Mouse (Mus musculus): ENCODE results near the gene Ube2e2. TPM values are rescaled to one million over a fixed set of nuclear protein-coding genes. Genes with fewer than 3 reads are reported as not detected.

The Ube2e2 gene
- polyA plus RNA-seq, 1 experiment from 2014 or later = 53.1 TPM

DNA sequence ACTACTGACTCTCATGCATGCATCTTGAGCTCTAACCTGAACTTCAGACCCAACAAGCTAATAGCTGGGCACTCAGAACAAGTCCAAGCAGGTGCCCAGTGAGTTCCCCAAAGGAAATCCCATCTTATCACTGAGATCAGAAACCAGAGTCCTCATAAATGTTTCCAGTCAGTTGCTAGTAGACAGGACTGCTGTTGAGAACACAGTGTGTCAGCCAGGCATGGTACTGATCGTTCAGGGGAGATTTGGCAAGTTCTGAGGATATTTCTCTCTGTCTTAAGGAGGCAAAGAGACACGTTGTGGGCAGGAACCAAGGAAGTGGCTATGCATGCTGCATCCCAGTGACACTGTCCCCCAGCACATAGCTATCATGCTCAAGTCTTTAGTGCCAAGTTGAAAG, 275.5 kb downstream of the Ube2e2 start:
- Histone ChIP-seq H3K4me2 (replicated peaks; ENCODE audit: low read depth, low read length) (no peak overlapping the region), H3K36me3 (ENCODE audit: control insufficient read depth, insufficient read depth, low read length) (no peaks in the 10 kb centered on the region), H3K9me3 (ENCODE audit: control insufficient read depth, low read length) (no peaks in the 10 kb centered on the region), H3K27me3 (ENCODE audit: control insufficient read depth, insufficient read depth, low read length) (no peaks in the 10 kb centered on the region), H3K27ac (ENCODE audit: low read depth, low read length) (no peak overlapping the region), H3K9ac (ENCODE audit: low read depth, low read length) (no peak overlapping the region), H3K4me1 (ENCODE audit: control insufficient read depth, insufficient read depth, low read length) (no peaks in the 10 kb centered on the region), H3K4me3 (ENCODE audit: low read length) (no peak overlapping the region)
- 64% methylated on average over 2 of the region's 2 CpGs for WGBS
- no peak for ATAC-seq (ENCODE audit: low FRiP score, low TSS enrichment)

DNA sequence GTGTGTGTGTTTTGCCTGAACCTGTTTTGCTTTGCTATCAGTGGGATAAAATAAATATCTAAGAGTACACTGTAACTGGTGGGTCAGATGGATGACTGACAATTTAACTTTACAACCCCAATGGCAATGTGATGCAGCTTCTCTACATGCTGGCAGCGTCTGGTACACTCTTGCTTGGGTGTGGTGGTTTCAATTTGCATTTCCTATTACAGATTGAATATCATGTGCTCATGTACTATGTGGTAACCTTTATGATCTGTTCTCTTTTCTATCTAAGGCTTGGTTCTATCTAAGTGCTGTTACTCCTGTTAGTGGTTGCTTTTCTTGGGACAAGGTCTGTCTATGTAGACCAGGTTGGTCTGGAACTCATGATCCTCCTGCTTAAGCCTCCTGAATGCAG, 292.1 kb downstream of the Ube2e2 start:
- WGBS = 68% methylated on average over 1 of the region's 1 CpGs
- ATAC-seq (ENCODE audit: low FRiP score, low TSS enrichment) = no peak

DNA sequence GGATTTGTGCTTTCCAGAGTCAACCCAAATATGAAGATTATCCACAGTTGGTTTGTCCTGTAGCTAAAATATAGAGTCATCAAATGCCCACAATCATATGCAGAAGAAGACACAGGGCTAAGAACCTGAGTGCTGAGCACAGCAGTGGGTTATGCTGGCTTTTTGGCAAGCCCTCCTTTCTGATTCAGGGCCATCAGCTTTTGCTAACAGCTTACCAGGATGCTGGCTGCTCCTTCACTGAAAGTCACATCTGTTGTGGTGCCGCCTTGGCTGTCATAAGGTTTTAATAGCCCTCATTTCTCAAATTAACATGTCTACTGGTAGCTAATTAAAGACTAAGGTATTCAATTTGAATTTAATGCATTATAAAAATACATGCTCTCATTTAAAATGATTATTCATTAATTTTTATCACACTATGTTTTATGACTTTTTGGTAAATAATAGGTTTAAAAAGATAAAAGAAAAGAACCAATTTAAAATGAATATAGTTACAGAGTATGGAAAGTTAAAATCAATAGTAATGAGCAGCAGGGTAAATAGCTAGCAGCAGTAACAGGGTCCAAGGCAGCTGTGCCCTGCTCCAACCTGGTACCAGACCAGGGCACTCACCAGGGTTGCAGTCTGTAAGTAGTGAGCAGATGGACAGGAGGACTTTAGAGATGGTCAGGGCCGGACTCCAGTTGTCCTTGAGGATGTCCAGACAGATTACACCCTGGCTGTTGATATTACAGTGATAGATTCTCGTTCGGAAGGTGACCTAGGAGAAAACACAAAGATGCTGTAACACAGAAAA, 307.6 kb downstream of the Ube2e2 start:
- no peaks in the 10 kb centered on the region for H3K36me3 ChIP-seq (ENCODE audit: control insufficient read depth, insufficient read depth, low read length)
- H3K27me3 ChIP-seq (ENCODE audit: control insufficient read depth, insufficient read depth, low read length) = no peaks in the 10 kb centered on the region
- WGBS = 83% methylated on average over 4 of the region's 4 CpGs
- ATAC-seq (ENCODE audit: low FRiP score, low TSS enrichment) = no peak
- H3K27ac ChIP-seq (ENCODE audit: low read depth, low read length) = no peak overlapping the region
- no peaks in the 10 kb centered on the region for H3K4me1 ChIP-seq (ENCODE audit: control insufficient read depth, insufficient read depth, low read length)
- no peaks in the 10 kb centered on the region for H3K9me3 ChIP-seq (ENCODE audit: control insufficient read depth, low read length)
- no peak overlapping the region for H3K4me3 ChIP-seq (ENCODE audit: low read length)
- H3K9ac ChIP-seq (ENCODE audit: low read depth, low read length) = no peak overlapping the region
- H3K4me2 ChIP-seq (replicated peaks; ENCODE audit: low read depth, low read length) = no peak overlapping the region

More for the DNA sequence above, 292.1 kb downstream of the Ube2e2 start:
- no peaks in the 10 kb centered on the region for H3K27me3 ChIP-seq (ENCODE audit: control insufficient read depth, insufficient read depth, low read length)
- no peaks in the 10 kb centered on the region for H3K9me3 ChIP-seq (ENCODE audit: control insufficient read depth, low read length)
- no peaks in the 10 kb centered on the region for H3K4me1 ChIP-seq (ENCODE audit: control insufficient read depth, insufficient read depth, low read length)
- no peak overlapping the region for H3K4me2 ChIP-seq (replicated peaks; ENCODE audit: low read depth, low read length)
- no peak overlapping the region for H3K9ac ChIP-seq (ENCODE audit: low read depth, low read length)
- no peaks in the 10 kb centered on the region for H3K36me3 ChIP-seq (ENCODE audit: control insufficient read depth, insufficient read depth, low read length)
- H3K27ac ChIP-seq (ENCODE audit: low read depth, low read length) = no peak overlapping the region
- H3K4me3 ChIP-seq (ENCODE audit: low read length) = no peak overlapping the region

DNA sequence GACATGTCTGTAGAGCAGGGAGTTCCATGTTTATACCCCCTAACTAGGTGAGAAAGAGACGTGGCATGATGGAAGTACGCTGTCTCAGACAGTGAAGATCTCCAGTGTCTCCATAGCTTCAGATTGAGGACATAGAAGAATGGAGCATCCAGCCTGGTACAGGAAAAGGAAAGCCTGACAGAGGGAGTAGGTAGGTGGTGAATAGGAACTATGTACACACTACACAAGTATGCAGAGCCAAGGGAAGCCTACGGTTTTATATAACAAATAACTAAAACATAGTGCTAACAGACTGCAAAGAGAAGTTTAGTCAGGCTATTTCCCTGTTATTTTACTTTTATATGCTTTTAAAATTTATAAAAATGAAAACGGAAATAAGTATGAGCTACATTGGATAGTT, 312.3 kb downstream of the Ube2e2 start:
- H3K4me2 ChIP-seq (replicated peaks; ENCODE audit: low read depth, low read length) = no peak overlapping the region
- no peak overlapping the region for H3K27ac ChIP-seq (ENCODE audit: low read depth, low read length)
- ATAC-seq (ENCODE audit: low FRiP score, low TSS enrichment) = no peak
- H3K9me3 ChIP-seq (ENCODE audit: control insufficient read depth, low read length) = no peaks in the 10 kb centered on the region
- 93% methylated on average over 4 of the region's 4 CpGs for WGBS
- H3K4me1 ChIP-seq (ENCODE audit: control insufficient read depth, insufficient read depth, low read length) = no peaks in the 10 kb centered on the region
- H3K9ac ChIP-seq (ENCODE audit: low read depth, low read length) = no peak overlapping the region
- no peaks in the 10 kb centered on the region for H3K27me3 ChIP-seq (ENCODE audit: control insufficient read depth, insufficient read depth, low read length)
- H3K4me3 ChIP-seq (ENCODE audit: low read length) = no peak overlapping the region
- H3K36me3 ChIP-seq (ENCODE audit: control insufficient read depth, insufficient read depth, low read length) = no peaks in the 10 kb centered on the region

DNA sequence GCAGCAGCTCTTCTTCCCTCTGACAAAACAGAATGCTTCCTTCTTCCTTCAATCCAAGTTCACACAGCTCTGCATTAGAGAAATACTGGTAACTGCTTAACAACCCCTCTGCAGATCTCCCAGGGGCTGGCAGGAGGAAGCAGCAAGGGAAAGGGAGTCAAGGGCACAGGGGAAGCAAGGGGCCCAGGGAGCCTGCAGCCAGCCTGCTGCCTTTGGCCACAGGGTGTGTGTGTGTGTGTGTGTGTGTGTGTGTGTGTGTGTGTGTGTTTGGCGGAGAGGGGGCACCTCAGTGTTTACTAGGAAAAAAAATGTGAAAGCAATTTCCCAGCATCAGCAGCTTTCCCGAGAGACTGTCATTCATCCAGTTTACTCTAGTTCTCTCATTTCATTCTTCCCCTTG, 319.3 kb downstream of the Ube2e2 start:
- no peak overlapping the region for H3K4me2 ChIP-seq (replicated peaks; ENCODE audit: low read depth, low read length)
- no peak overlapping the region for H3K9ac ChIP-seq (ENCODE audit: low read depth, low read length)
- no peak overlapping the region for H3K27ac ChIP-seq (ENCODE audit: low read depth, low read length)
- no peak overlapping the region for H3K4me3 ChIP-seq (ENCODE audit: low read length)
- ATAC-seq (ENCODE audit: low FRiP score, low TSS enrichment) = no peak
- H3K4me1 ChIP-seq (ENCODE audit: control insufficient read depth, insufficient read depth, low read length) = no peaks in the 10 kb centered on the region
- no peaks in the 10 kb centered on the region for H3K36me3 ChIP-seq (ENCODE audit: control insufficient read depth, insufficient read depth, low read length)
- no peaks in the 10 kb centered on the region for H3K9me3 ChIP-seq (ENCODE audit: control insufficient read depth, low read length)
- no peaks in the 10 kb centered on the region for H3K27me3 ChIP-seq (ENCODE audit: control insufficient read depth, insufficient read depth, low read length)
- 45% methylated on average over 2 of the region's 2 CpGs for WGBS

DNA sequence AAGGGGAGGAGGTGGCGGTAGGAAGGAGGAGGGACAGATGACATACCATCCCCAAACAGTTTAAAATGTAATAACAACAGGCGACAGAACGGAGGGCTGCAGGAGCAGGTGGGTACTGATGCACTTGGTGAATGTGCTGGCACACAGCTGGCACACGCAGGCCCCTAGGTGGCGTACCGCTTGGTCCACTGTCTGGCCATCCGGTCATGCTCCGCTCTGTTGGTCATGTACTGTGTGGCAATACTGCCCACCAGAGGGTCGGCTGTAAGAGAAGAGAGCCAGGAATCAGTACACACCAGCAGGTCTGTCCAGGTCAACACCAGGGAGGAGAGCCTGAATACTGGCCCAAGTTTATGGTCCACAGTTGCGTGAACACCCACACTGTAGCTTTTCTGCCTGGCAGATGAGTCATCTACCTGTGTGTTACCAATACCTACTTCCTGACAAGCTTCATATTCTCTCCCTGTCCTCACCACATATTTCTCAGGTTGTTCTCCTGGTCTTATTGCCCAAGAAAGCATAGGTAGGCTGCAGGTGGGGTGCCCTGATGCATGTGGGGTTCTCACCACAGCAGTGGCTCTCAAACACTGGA, 319.8 kb downstream of the Ube2e2 start:
- Histone ChIP-seq H3K9ac (ENCODE audit: low read depth, low read length) (no peak overlapping the region), H3K27ac (ENCODE audit: low read depth, low read length) (no peak overlapping the region), H3K4me3 (ENCODE audit: low read length) (no peak overlapping the region), H3K36me3 (ENCODE audit: control insufficient read depth, insufficient read depth, low read length) (no peaks in the 10 kb centered on the region), H3K9me3 (ENCODE audit: control insufficient read depth, low read length) (no peaks in the 10 kb centered on the region), H3K4me1 (ENCODE audit: control insufficient read depth, insufficient read depth, low read length) (no peaks in the 10 kb centered on the region), H3K4me2 (replicated peaks; ENCODE audit: low read depth, low read length) (no peak overlapping the region), H3K27me3 (ENCODE audit: control insufficient read depth, insufficient read depth, low read length) (no peaks in the 10 kb centered on the region)
- ATAC-seq (ENCODE audit: low FRiP score, low TSS enrichment) = peak; percentile 68; the same call in 1 of the 2 replicates
- WGBS = 84% methylated on average over 10 of the region's 10 CpGs

DNA sequence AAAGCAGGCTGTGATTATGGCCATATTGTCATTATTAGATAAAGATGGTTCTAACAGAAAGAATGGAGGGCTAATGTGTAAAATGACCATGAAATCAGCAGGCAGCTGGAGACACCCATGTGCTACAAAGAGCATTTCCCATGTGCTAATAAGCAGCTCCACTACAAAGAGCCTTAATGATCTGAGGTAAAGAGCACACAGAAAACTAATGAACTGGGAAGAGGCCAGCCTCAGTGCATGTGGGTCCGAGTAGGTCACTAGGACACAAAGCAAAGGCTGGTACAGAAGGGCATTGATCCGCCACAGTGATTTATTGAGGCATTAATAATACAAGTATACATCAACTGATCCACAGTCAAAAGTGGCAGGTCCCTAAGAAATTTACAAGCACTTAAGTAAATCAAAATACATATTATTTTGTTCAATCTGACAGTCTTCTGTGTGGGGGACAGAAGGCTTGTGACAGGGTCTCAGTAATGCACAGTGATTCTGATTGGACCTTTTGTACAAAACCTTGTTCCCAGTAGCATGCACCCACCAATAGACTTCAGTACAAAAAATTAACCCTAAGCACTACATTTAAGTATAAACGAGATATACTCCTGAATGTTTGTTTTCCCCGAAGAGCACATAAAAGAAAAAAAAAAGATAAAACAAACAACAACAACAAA, 320.6 kb downstream of the Ube2e2 start:
- no peak overlapping the region for H3K4me2 ChIP-seq (replicated peaks; ENCODE audit: low read depth, low read length)
- no peak for ATAC-seq (ENCODE audit: low FRiP score, low TSS enrichment)
- H3K27ac ChIP-seq (ENCODE audit: low read depth, low read length) = no peak overlapping the region
- H3K4me1 ChIP-seq (ENCODE audit: control insufficient read depth, insufficient read depth, low read length) = no peaks in the 10 kb centered on the region
- no peak overlapping the region for H3K4me3 ChIP-seq (ENCODE audit: low read length)
- no peak overlapping the region for H3K9ac ChIP-seq (ENCODE audit: low read depth, low read length)
- H3K9me3 ChIP-seq (ENCODE audit: control insufficient read depth, low read length) = no peaks in the 10 kb centered on the region
- no peaks in the 10 kb centered on the region for H3K27me3 ChIP-seq (ENCODE audit: control insufficient read depth, insufficient read depth, low read length)
- no peaks in the 10 kb centered on the region for H3K36me3 ChIP-seq (ENCODE audit: control insufficient read depth, insufficient read depth, low read length)
- WGBS = 61% methylated on average over 4 of the region's 4 CpGs

DNA sequence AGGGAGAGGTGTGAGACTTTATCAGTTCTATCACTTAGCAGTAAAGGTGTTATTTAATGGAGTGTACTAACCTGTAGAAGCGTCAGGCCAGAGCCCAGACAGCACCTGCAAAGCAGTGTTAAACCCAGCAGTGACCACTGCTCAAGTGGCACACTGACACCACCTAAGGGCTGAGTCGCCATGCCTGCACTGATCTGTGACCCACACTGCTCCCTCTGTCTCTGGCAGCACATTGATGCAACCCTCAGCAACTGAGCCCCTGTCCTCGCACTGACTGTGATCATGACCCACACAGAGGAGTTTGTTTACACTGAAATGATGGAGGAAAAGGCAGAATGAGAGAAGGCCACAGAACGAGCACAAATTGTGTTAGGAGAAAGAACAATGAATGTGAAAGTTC, 321.2 kb downstream of the Ube2e2 start:
- H3K27me3 ChIP-seq (ENCODE audit: control insufficient read depth, insufficient read depth, low read length) = no peaks in the 10 kb centered on the region
- no peak overlapping the region for H3K27ac ChIP-seq (ENCODE audit: low read depth, low read length)
- ATAC-seq (ENCODE audit: low FRiP score, low TSS enrichment) = no peak
- no peak overlapping the region for H3K4me2 ChIP-seq (replicated peaks; ENCODE audit: low read depth, low read length)
- H3K9ac ChIP-seq (ENCODE audit: low read depth, low read length) = no peak overlapping the region
- H3K4me1 ChIP-seq (ENCODE audit: control insufficient read depth, insufficient read depth, low read length) = no peaks in the 10 kb centered on the region
- no peak overlapping the region for H3K4me3 ChIP-seq (ENCODE audit: low read length)
- 41% methylated on average over 4 of the region's 4 CpGs for WGBS
- no peaks in the 10 kb centered on the region for H3K36me3 ChIP-seq (ENCODE audit: control insufficient read depth, insufficient read depth, low read length)
- H3K9me3 ChIP-seq (ENCODE audit: control insufficient read depth, low read length) = no peaks in the 10 kb centered on the region

DNA sequence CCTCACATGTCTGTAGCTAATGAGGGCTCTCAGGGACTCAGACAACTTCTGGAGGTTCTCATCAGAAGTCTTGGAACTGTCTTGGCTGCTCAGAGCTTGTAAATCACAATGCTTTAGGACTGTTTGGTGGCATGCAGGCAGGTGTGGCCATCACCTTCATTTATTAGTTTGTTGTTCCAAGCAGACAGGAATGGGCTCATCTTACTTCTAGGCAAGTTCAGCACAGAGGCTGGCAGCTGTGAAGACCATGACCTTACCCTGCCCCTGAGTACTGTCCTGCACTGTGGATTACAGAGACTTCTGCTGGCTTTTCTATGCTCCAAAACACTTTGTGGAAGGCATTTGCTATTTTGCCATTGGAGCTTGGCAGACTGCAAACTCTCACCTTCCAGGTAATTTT, 324.5 kb downstream of the Ube2e2 start:
- no peaks in the 10 kb centered on the region for H3K27me3 ChIP-seq (ENCODE audit: control insufficient read depth, insufficient read depth, low read length)
- H3K9me3 ChIP-seq (ENCODE audit: control insufficient read depth, low read length) = no peaks in the 10 kb centered on the region
- H3K36me3 ChIP-seq (ENCODE audit: control insufficient read depth, insufficient read depth, low read length) = no peaks in the 10 kb centered on the region
- no peaks in the 10 kb centered on the region for H3K4me1 ChIP-seq (ENCODE audit: control insufficient read depth, insufficient read depth, low read length)
- H3K27ac ChIP-seq (ENCODE audit: low read depth, low read length) = no peak overlapping the region
- no peak overlapping the region for H3K4me3 ChIP-seq (ENCODE audit: low read length)
- H3K9ac ChIP-seq (ENCODE audit: low read depth, low read length) = no peak overlapping the region
- peak; percentile 55; the same call in 1 of the 2 replicates for ATAC-seq (ENCODE audit: low FRiP score, low TSS enrichment)
- H3K4me2 ChIP-seq (replicated peaks; ENCODE audit: low read depth, low read length) = no peak overlapping the region

Data from kidney, embryonic 14.5 days (tissue).